In genomic region chr16:29842071-29842470, GRCm38 (mm10) we compare ENCODE assay signal across 23 mouse cellular contexts.
"Had no signal": no experiment of that assay in that cellular context is flagged by ENCODE, and none has a peak within 500 bp of the region (broad histone marks: within the 10 kb centered on the region; RNA-seq: fewer than 3 reads in every experiment).

No protein-coding gene starts in this region.

- DNase-seq: gastrocnemius, adult 2 months; gastrocnemius, postnatal 10 days; gastrocnemius, postnatal 25 days; heart, adult 18-20 months; heart, postnatal 10 days; kidney, adult 18-20 months; kidney, adult 8-10 months; kidney, postnatal 10 days; kidney, postnatal 25 days; kidney, postnatal 4 days had no signal

- H3K4me2 ChIP-seq: heart, embryonic 12.5 days; hindbrain, embryonic 12.5 days; hindbrain, embryonic 14.5 days; intestine, embryonic 15.5 days; limb, embryonic 12.5 days had no signal

- H3K9ac ChIP-seq: heart, embryonic 12.5 days; hindbrain, embryonic 12.5 days; hindbrain, embryonic 14.5 days; intestine, embryonic 15.5 days; limb, embryonic 12.5 days had no signal

- H3K9me3 ChIP-seq: heart, embryonic 10.5 days; heart, embryonic 12.5 days; hindbrain, embryonic 10.5 days; hindbrain, embryonic 12.5 days; intestine, embryonic 15.5 days; limb, embryonic 10.5 days; limb, embryonic 12.5 days had no signal

- ATAC-seq: hindbrain, embryonic 16.5 days; inflammation-experienced regulatory T-cells, adult 6 months; intestine, embryonic 15.5 days; intestine, postnatal 0 days had no signal

- H3K4me3 ChIP-seq: gastrocnemius, adult 2 months; heart, embryonic 10.5 days; heart, embryonic 12.5 days; hindbrain, embryonic 10.5 days; hindbrain, embryonic 12.5 days; intestine, embryonic 15.5 days; layer of hippocampus, adult 2 months; left cerebral cortex, adult 2 months; limb, embryonic 10.5 days; limb, embryonic 12.5 days had no signal

- H3K27ac ChIP-seq: gastrocnemius, adult 2 months; heart, embryonic 10.5 days; hindbrain, embryonic 10.5 days; hindbrain, embryonic 12.5 days; hindbrain, embryonic 14.5 days; intestine, embryonic 15.5 days; layer of hippocampus, adult 2 months; left cerebral cortex, adult 2 months; limb, embryonic 10.5 days; limb, embryonic 12.5 days had no signal

- H3K36me3 ChIP-seq: heart, embryonic 10.5 days; heart, embryonic 12.5 days; hindbrain, embryonic 10.5 days; hindbrain, embryonic 12.5 days; intestine, embryonic 15.5 days; limb, embryonic 10.5 days; limb, embryonic 12.5 days had no signal

- H3K27me3 ChIP-seq: intestine, embryonic 15.5 days had no signal
